Mouse (Mus musculus) adrenal gland, adult (tissue): ENCODE results near the gene Awat1.

Experiments used
- DNase-seq, 2 experiments: peaks; one replicate each; pipeline ENCODE4 v3.0.0; 2022 to 2023; ENCODE audit warnings: low spot score in 1 of 2; ENCODE audit not compliant: inconsistent age in 2 of 2

The Awat1 gene

DNA sequence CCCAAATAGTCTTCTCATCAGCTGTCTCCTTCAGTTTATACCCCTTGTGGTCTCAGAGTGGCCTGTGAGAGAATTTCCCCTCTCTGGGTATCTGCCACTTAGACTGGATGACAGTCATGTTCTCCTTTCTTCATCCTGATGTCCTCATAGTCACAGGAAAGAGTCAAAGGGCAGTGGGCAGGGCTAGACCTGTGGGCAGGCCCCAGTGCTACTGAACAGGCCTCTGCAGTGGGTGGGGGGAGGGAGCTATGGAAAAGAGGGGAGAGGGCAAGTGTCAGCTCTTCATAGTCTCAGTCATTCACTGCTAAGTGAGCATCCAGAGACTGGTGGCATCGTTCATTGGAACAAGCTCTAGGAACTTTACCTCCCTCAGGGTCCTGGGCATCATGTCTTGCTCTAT lies at the start of gene Awat1:
Awat1 (plus strand) TSS at position 301 of the 400 bp plus-strand sequence.
- no peak for DNase-seq

DNA sequence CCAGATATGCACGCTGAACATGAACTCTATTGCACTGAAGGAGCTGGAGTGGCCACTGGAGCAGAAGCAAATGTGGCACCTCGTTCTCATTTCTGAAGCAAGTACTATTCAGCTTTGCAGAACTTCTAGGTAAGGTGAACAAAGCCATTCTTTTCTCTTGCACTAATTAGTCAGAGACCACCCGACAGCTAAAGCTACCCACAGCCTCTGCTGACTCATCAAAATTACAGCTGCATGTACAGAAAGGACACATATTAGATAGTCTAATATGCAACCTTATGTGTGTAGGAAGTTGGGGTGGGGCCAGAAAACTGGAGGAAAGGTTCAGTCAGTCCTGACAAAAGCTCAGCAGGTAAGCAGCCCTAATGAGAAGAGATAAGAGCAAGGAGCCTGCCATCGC lies 47.6 kb upstream of the Awat1 start, which contains the start of gene Dgat2l6:
Dgat2l6 (plus strand) TSS at position 368 of the 400 bp plus-strand sequence.
- no peak for DNase-seq

DNA sequence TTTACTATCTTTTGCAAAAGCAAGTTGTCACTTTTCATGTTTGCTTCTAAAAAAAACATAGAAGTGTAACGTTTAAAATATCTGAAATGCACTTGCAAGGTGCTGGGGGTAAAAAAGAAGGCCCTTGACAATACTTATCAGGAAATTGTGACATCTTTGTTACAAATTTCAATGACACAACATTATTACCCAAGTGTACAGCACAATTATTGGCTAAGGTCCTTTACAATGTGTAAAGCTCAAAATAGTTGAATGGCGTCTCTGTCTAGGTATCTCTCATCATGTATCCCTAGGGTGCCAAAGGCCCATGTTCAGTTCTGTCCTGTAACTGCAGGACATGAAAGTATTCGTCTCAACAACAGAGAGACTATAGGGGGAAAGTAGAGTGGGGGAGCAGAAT lies 16.0 kb upstream of the Awat1 start:
- no peak for DNase-seq

DNA sequence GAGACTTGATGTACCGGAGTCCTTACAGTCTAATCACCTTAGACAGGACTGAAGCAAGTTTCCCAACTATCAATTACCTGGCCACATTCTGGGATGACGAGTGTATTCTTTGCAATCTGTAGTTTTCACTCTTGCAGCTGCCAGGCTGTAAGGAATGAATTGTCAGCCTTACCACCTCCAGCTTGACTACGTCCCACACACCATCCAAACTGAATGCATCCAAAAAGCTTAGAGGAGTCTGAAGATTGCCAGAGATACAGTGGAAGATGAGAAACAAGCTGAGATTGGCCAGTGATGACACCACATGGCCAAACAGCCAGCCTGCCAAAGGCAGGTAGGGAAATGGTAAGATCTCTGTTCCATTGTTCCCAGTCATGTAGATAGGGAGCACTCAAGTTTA lies 6.4 kb upstream of the Awat1 start:
- no peak for DNase-seq

DNA sequence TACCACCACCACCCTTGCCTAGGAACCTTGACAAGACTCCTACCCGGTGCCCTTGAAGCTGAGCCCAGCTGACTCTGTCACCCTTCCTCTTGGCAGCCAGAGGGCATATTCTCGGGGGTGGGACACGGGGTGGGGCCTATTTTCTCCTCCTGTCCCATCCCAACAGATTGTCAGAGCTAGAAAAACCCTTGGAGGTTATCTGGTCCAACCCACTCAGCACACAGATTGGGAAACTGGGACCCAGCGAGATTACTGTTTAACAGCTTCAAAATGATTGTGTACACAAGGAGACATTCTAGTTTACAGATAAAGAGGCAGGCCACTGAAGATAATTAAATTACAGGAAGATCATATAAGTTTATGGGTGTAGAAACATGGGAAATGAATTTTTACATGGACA lies 22.7 kb downstream of the Awat1 start, which contains the start of gene P2ry4:
P2ry4 (minus strand) TSS at position 79 of the 400 bp plus-strand sequence.
- no peak for DNase-seq

DNA sequence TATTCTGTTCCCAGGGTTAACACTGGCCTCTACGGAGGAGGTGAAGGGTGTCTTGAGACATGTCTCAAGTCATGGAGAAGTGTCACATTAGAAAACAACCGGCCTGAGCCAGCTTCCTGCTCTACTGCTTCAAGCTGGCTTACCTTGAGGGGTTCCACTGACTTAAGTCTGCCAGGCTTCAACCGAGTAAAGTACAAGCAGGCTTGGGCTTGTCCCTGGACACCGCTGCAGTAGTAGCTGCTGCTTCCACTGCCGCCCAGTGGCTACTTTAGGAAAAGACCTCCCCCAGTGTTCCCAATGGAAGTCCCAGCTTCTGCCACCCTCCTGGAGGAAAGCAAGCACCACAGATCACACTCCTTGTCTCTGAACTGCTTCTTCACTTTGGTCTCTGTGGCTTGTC lies 25.4 kb downstream of the Awat1 start:
- peak; percentile 19 to 62 for DNase-seq

DNA sequence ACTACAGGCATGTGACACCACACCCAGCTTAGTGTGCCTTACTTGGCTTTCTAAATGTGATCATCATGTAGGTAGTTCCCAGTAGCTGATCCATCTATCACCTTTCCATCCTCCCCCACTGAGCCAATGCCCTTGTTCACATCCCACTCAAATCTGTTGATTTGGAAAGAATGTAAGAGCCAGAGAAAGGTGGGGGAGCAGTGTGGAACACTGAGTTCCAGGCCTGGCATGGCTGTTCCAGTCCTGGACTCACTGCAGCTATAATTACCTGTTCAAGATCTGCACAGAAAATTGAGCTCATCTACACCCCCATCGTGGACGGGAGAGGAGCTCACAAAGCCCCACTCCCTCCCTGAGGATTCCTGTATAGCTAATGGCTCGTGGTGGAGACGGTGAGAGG lies 27.7 kb downstream of the Awat1 start:
- DNase-seq, result no peak

DNA sequence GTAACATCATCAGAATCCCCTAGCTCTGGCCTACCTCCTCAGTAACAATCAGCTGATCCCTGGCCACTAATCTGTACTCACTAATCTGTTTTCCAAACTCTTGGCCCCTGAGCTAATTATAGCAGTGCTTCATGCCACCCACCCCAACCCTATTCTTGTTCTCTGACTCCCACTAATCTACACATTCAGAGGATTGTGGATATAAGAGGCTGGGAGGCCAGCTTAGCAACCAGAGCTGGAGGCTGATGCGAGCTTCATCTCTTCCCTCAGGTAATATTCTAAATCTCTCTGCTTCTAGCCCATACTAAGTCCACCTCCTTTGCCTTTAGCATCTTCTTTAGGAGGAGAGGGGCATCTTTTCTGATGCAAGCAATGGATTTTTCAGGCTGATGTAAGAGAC lies 33.3 kb downstream of the Awat1 start, which contains the start of gene Arr3:
Arr3 (plus strand) TSS at position 184 of the 400 bp plus-strand sequence.
- DNase-seq, result no peak

DNA sequence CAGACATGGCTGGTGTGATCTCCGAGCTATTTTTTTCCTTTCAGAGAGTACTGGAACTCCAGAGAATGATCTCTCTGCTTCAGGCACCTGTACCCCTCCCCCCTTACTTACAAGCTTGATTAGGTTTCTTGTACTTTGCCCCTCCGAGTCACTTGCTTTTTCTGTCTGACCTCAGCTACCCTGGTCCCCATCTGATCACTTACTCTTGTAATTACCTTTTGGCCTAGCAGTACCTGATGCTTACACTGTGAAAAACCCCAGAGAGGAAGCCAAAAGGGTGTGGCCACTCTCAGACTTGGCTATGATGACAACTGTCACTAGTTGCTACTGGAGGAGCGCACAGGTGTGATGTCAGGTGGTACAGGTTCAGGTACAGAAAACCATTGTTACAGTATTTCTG lies 46.4 kb downstream of the Awat1 start:
- no peak for DNase-seq

DNA sequence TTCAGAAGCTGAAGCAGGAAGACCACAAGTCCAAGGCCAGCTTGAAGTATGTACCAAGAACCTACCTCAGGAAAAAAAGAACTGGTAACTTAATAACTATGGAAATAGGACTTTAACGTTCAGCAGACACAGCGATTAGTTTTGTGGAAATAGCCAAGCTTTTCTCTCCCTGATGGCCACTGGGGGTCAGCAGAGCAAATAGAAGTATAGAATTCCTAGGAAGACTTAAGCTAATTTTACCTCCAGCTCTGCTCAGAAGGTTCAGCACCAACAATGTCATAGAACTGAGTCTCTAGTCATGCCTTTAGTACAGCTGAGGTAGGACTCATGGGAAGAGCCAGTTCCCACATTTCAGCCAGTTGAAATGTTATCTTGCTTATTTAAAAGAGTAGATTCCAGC lies 49.3 kb downstream of the Awat1 start:
- DNase-seq, result peak in 1 of 2 experiments; percentile 32

DNA sequence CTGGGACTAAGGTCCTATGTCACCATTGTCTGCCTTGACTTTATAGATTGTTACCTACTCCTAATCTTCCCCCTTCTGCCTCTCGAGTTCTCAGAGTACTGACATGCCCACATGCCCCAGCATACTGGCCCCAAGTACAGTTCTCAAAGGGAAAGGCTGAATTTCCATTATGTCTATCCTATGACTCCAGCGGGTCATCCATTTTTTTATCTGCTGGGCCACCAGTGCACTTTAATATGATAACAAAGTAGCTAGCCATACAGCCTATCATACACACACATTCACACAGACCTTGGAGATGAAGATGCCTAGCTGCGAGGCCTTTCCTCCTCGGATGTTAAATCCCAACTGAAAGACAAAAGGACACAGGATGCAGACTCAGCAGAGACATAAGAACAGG lies 52.2 kb downstream of the Awat1 start:
- DNase-seq, result no peak

DNA sequence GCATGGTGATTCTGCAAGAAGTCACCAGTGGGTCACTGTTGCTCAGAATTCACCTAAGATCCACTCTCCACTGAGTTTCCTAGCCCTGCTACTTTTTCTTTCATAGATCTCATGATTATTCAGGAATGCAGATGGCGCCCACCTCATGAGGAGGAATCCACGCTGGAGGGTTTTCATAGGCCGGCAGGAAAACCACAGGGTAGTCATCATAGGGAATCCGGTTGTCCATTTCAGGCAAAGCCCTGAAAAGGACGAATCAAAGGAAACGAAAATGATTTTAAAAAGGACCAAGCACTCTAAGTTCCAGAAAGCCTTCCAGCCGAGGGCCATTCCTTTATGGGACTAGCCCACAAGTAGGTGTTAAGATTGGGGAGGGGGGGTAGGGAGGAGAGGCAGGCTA lies 53.1 kb downstream of the Awat1 start:
- peak in 1 of 2 experiments; percentile 41 for DNase-seq

DNA sequence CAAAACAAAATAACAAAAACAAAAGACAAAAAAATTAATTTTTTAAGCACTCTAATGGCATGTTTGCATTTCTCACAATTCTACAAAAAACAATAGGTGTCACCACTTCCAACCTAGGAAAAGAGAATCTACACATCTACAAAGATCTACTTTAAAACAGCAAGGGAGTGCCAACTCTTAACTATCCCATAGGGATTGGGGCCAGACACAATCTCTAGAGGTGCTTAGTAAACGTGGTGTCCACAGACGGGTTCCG lies 53.4 kb downstream of the Awat1 start, which contains the start of gene Kif4:
Kif4 (plus strand) TSS at position 192 of the 256 bp plus-strand sequence.
- DNase-seq, result no peak

DNA sequence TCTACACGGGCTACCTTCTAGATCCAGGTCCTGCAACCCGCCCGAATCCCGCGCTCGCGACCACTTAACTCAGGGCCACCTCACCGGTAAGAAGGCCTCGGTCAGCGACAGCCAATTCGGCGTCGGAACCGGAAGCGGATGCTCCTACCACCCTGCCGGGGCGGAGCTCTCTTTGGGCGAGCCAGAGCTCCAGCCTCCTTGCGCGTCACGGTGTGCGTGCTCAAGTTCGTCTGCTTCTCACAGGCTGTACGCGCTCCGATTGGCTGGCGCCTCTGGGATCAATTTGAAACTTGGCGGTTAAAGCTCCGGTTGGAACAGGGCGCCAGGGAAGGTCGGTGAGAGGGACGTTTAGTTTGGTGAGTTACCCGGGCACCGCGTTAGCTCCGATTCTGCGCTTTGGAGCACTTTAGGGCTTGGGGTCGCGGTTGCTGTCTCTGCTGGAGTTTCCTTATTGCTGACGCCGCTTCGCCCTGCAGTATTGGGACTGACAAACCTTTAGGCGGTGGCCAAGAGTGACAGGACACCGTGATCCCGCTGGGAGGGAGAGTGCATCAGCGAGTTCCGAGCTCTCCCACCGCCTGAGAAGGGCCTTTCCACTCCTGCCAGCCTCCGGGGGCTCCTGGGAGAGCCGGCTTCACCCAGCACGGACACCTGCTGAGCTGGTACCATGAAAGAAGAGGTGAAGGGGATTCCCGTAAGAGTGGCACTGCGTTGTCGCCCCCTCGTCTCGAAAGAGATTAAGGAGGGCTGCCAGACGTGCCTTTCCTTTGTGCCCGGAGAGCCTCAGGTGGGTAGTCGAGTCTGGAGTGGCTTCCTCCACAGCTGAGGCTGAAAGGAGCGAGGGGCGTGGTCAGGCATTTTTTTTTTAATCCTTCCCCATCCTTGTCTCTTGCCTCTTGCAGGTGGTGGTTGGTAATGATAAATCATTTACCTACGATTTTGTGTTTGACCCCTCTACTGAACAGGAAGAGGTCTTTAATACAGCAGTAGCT lies 54.0 kb downstream of the Awat1 start, which contains the start of gene Pdzd11:
Pdzd11 (minus strand) TSS at position 767 of the 992 bp plus-strand sequence.
- DNase-seq, result peak; percentile 91 to 93
